Mouse (Mus musculus) thymus, adult 2 months (tissue): ENCODE data around the gene Psmd9. TPM values are rescaled to one million over a fixed set of nuclear protein-coding genes. Genes with fewer than 3 reads are reported as not detected.

Experiments used
- DNase-seq: peaks from one replicate; pipeline ENCODE4 v3.0.0; 2021
- H3K27ac ChIP-seq: fragments of 200-500 bp; 2 replicates; pipeline ENCODE4 v1.5.1; 2012; ENCODE audit warnings: low read length, control low read depth; ENCODE audit not compliant: control insufficient read depth, insufficient read depth
- H3K27me3 ChIP-seq: fragments of 200-500 bp; 2 replicates; pipeline ENCODE4 v1.6.1; 2012; ENCODE audit warnings: mild to moderate bottlenecking, low read length, moderate library complexity, mixed read lengths; ENCODE audit not compliant: control insufficient read depth, insufficient read depth
- H3K36me3 ChIP-seq: fragments of 200-500 bp; 2 replicates; pipeline ENCODE4 v1.6.1; 2012; ENCODE audit warnings: mild to moderate bottlenecking, low read length, moderate library complexity; ENCODE audit not compliant: control insufficient read depth, insufficient read depth
- H3K4me1 ChIP-seq: fragments of 200-500 bp; replicated peaks from 2 replicates; pipeline ENCODE4 v1.6.1; 2012; ENCODE audit warnings: low read length; ENCODE audit not compliant: control insufficient read depth, insufficient read depth
- H3K4me3 ChIP-seq: fragments of 200-500 bp; 2 replicates; pipeline ENCODE4 v1.5.1; 2012; ENCODE audit warnings: mild to moderate bottlenecking, low read length, control low read depth, moderate library complexity; ENCODE audit not compliant: control insufficient read depth, insufficient read depth
- CTCF ChIP-seq: fragments of 200-500 bp; IDR thresholded peaks from 2 replicates; pipeline ENCODE4 v1.5.1; 2012; ENCODE audit warnings: mild to moderate bottlenecking, control low read depth, low read length, moderate library complexity, borderline replicate concordance; ENCODE audit not compliant: control insufficient read depth, poor library complexity, insufficient read depth; ENCODE audit errors: extremely low read depth
- POLR2A ChIP-seq: fragments of 200-500 bp; IDR thresholded peaks from 2 replicates; pipeline ENCODE4 v1.6.1; 2012; ENCODE audit warnings: mild to moderate bottlenecking, low read length, control low read depth, moderate library complexity; ENCODE audit not compliant: control insufficient read depth, poor library complexity, insufficient read depth; ENCODE audit errors: extremely low read depth
- WGBS: fragments of 180-500 bp; shearing (Covaris S2); methylation state at CpG from one replicate; pipeline ENCODE4 v1.1.7; 2018; 5-methylcytosine and 5-hydroxymethylcytosine counted together
- polyA plus RNA-seq: library from polyadenylated mRNA; depleted of rRNA; stranded (reverse); fragments of >200 nt; gene quantifications from 2 replicates; pipeline ENCODE4 v1.2.3, GENCODE M21; 2012

The Psmd9 gene
- polyA plus RNA-seq, 1 experiment = 34.7 TPM

- Histone ChIP-seq H3K27ac (no peak overlapping the region), H3K4me1 (no peaks in the 10 kb centered on the region), H3K4me3 (no peak overlapping the region), H3K36me3 (no peaks in the 10 kb centered on the region), H3K27me3 (no peaks in the 10 kb centered on the region)
- no peak for TF ChIP-seq POLR2A
- TF ChIP-seq CTCF = no peak
- DNase-seq = no peak
- WGBS = 95% methylated on average over 6 of the region's 6 CpGs
Measured at GRCm38 (mm10) chr5:123181536-123181935, 12.3 kb downstream of the Psmd9 start.

- TF ChIP-seq CTCF = no peak
- no peak for TF ChIP-seq POLR2A
- 90% methylated on average over 10 of the region's 10 CpGs for WGBS
- Histone ChIP-seq H3K4me3 (no peak within 1 kb of the TSS), H3K4me1 (no peaks in the 10 kb centered on the region), H3K27me3 (no peaks in the 10 kb centered on the region), H3K27ac (no peak within 1 kb of the TSS), H3K36me3 (no peaks in the 10 kb centered on the region)
- no peak for DNase-seq
Measured at GRCm38 (mm10) chr5:123182651-123183050, 13.4 kb downstream of the Psmd9 start, which contains the start of gene Hpd. TSS of gene Hpd (minus strand) at chr5:123182727.

DNA sequence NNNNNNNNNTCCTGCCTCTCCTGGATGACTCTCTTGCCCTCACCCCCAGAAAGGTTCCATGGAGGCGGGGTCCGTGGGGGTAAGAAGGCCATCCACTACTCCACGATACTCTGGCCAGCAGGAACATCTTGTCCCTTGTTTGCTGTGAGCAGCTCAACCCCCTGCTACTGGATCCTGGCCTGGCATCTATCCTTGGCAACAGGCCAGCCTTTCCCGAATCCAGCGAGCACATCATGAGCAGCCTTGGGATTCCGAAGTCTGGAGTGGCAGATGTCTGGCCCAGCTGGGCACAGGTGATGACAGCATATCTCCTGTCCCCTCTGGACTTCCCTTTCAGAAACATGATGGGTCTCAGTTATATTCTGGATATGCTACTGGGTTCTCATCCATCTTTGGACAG, 16.8 kb downstream of the Psmd9 start:
- DNase-seq = no peak
- H3K4me3 ChIP-seq = no peak overlapping the region

DNA sequence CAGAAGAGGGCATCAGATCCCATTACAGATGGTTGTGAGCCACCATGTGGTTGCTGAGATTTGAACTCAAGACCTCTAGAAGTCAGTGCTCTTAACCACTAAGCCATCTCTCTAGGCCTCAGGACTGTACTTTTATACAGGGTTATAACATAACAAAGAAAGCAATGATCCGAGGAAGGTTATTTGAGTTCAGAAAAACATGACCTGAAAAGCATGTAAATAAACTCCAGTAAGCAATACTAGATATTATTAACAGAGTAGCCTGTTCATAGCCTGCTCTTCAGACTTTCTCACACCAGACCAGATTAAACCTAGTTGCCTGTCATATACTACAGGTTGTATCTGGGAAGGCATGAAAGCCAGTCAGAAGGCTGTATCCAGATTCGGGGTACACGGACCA, 18.1 kb downstream of the Psmd9 start:
- 96% methylated on average over 3 of the region's 3 CpGs for WGBS
- Histone ChIP-seq H3K27me3 (no peaks in the 10 kb centered on the region), H3K4me1 (no peaks in the 10 kb centered on the region), H3K36me3 (no peaks in the 10 kb centered on the region), H3K27ac (no peak overlapping the region), H3K4me3 (no peak overlapping the region)
- TF ChIP-seq POLR2A (no peak), CTCF (no peak)
- DNase-seq = no peak

More for the DNA sequence above, 16.8 kb downstream of the Psmd9 start:
- no peak overlapping the region for H3K27ac ChIP-seq
- no peaks in the 10 kb centered on the region for H3K4me1 ChIP-seq
- H3K27me3 ChIP-seq = no peaks in the 10 kb centered on the region
- no peaks in the 10 kb centered on the region for H3K36me3 ChIP-seq
- 93% methylated on average over 6 of the region's 6 CpGs for WGBS
- TF ChIP-seq POLR2A (no peak), CTCF (no peak)

DNA sequence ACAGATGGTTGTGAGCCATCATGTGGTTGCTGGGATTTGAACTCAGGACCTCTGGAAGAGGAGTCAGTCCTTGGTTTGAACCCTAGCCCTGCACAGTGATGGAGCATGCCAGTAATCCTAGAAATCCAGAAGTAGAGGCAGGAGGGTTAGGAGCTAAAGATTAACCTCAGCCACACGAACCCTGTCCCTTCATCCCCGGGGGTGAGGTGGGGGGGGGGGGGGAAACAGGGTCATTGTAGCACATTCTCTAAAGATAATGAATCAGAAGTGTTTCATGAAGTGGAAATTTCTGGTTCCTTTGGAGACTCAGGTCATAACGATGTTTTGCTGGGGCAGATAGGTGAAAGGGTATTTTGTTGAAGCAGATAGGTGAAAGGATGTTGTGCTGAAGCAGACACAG, 21.7 kb downstream of the Psmd9 start:
- WGBS = 90% methylated on average over 3 of the region's 3 CpGs
- Histone ChIP-seq H3K27me3 (no peaks in the 10 kb centered on the region), H3K27ac (no peak overlapping the region), H3K36me3 (no peaks in the 10 kb centered on the region), H3K4me3 (no peak overlapping the region), H3K4me1 (no peaks in the 10 kb centered on the region)
- TF ChIP-seq CTCF (no peak), POLR2A (no peak)
- DNase-seq = no peak

DNA sequence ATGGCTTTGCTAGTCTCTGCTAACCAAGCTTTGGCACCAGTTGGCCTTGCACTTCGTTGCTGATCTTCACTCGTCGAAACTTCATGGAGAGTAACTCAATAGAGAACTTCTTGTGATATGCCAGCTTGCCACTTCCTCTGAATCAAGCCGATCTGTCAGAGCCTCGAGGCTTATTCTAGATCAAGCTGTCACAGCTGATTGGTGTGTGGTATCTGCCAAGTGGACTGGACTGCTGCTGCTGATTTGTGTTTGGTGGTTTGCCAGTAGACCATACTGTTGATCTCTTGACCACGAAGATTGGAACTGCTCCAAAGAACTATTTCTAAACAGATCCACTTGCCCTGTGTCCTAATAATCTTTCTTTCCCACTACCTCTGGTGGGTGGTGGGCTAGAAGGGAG, 22.2 kb downstream of the Psmd9 start:
- no peaks in the 10 kb centered on the region for H3K27me3 ChIP-seq
- TF ChIP-seq POLR2A = no peak
- TF ChIP-seq CTCF = no peak
- no peaks in the 10 kb centered on the region for H3K4me1 ChIP-seq
- H3K4me3 ChIP-seq = no peak overlapping the region
- H3K36me3 ChIP-seq = no peaks in the 10 kb centered on the region
- no peak for DNase-seq
- no peak overlapping the region for H3K27ac ChIP-seq
- WGBS = 56% methylated on average over 6 of the region's 6 CpGs

- H3K27ac ChIP-seq = no peak overlapping the region
- H3K27me3 ChIP-seq = no peaks in the 10 kb centered on the region
- DNase-seq = no peak
- no peak overlapping the region for H3K4me3 ChIP-seq
- H3K36me3 ChIP-seq = no peaks in the 10 kb centered on the region
- no peaks in the 10 kb centered on the region for H3K4me1 ChIP-seq
- TF ChIP-seq POLR2A (no peak), CTCF (no peak)
- 60% methylated on average over 9 of the region's 9 CpGs for WGBS
Measured at GRCm38 (mm10) chr5:123192606-123193150, 23.5 kb downstream of the Psmd9 start.

DNA sequence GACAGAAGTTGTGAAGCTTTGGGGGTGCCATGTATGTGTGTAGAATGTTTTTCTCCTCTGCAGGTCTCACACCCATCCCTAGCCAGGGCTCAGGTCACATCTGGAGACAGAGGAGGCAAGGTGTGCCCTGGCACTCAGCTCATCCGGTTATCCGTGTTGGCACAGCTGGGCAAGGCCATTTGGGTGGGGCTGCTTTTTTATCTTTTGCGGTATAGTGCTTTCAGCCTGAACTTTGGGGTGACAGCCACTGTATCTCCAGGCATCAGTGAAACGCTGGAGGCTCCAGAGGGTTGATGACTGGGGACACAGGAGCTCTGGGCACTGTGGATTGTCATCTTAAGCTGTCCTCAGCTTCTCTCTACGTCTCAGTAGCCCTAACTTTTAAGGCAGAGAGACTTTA, 24.2 kb downstream of the Psmd9 start:
- TF ChIP-seq CTCF (no peak), POLR2A (no peak)
- no peaks in the 10 kb centered on the region for H3K4me1 ChIP-seq
- H3K36me3 ChIP-seq = no peaks in the 10 kb centered on the region
- no peaks in the 10 kb centered on the region for H3K27me3 ChIP-seq
- no peak overlapping the region for H3K4me3 ChIP-seq
- no peak overlapping the region for H3K27ac ChIP-seq
- DNase-seq = no peak
- WGBS = 88% methylated on average over 5 of the region's 5 CpGs
